9 mouse cellular contexts compared by ENCODE assay signal in the genomic region with DNA sequence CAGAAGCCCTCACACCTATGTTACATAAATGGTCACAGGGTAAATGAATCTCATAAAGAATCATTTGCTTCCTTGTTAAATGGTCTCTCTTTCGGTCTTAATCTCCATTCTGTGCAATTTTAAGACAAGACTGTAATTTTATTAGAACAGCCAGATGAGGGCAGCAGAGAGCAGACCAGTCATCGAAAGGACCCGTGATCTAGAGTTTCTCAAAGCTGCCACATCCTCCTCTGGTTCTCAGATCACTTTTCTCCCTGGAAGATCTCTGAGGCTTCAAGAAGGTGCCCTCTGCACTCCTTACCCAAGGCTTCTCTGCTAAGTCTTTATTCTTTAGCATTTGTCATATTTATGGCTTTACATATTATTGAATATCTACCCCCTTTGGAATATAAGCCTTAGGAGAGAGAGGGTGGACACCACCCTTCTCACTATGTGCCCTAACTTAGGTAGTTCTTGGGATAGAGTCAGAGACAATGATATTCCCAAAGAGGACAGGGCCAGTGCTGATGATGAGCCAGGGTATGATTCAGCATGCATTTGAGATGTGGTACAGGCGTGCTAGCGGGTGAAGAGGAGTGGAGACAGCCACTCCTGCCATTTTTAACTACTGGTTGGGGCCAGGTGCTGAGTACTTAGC. TPM values are rescaled to one million over a fixed set of nuclear protein-coding genes. Genes with fewer than 3 reads are reported as not detected.
DNase-seq lines count a peak whose midpoint lies in the region; ATAC-seq lines count a peak whose summit lies in the region.
"Had no signal": no experiment of that assay in that cellular context is flagged by ENCODE, and none has a peak within 500 bp of the region (broad histone marks: within the 10 kb centered on the region; RNA-seq: fewer than 3 reads in every experiment).

No protein-coding gene starts in this region.

- H3K9ac ChIP-seq in heart, embryonic 16.5 days (ENCODE audit: low read length): no peak overlapping the region
- H3K9ac ChIP-seq: embryonic facial prominence, embryonic 13.5 days had no signal

- H3K27me3 ChIP-seq in heart, embryonic 16.5 days (ENCODE audit: control insufficient read depth, insufficient read depth, low read length): no peaks in the 10 kb centered on the region
- H3K27me3 ChIP-seq: embryonic facial prominence, embryonic 13.5 days had no signal

- no peak overlapping the region for H3K27ac ChIP-seq in heart, embryonic 16.5 days (ENCODE audit: low read length)
- H3K27ac ChIP-seq: embryonic facial prominence, embryonic 13.5 days had no signal

- no peak for ATAC-seq in heart, embryonic 16.5 days (replicated peaks; ENCODE audit: extremely low read depth, insufficient read depth, low FRiP score)

- WGBS in heart, embryonic 16.5 days: 42% methylated on average over 5 of the region's 5 CpGs

- DNase-seq in kidney, adult 8-10 months: peak; percentile 25 to 27
- no peak for DNase-seq in kidney, adult 11 months
- peak; percentile 84 for DNase-seq in adipocyte (ENCODE audit: low spot score)
- peak; percentile 89 for DNase-seq in embryo, embryonic 10 days (ENCODE audit: low spot score)
- peak; percentile 20 for DNase-seq in layer of hippocampus, adult 9-10 months (ENCODE audit: low spot score)
- DNase-seq in lung, postnatal 14 days: peak; percentile 72
- DNase-seq in right cerebral cortex, postnatal 25 days: peak; percentile 12

- H3K9me3 ChIP-seq in heart, embryonic 16.5 days (replicated peaks; ENCODE audit: control insufficient read depth, low read length): no peaks in the 10 kb centered on the region
- H3K9me3 ChIP-seq: embryonic facial prominence, embryonic 13.5 days had no signal

- no peak overlapping the region for H3K4me3 ChIP-seq in heart, embryonic 16.5 days (ENCODE audit: low read length)
- H3K4me3 ChIP-seq: embryonic facial prominence, embryonic 13.5 days had no signal

- H3K4me2 ChIP-seq in heart, embryonic 16.5 days (ENCODE audit: low read depth, low read length): peak overlapping the region; percentile 38
- H3K4me2 ChIP-seq: embryonic facial prominence, embryonic 13.5 days had no signal

- 0 out of 2 replicates have a peak, but pooled peaks cover 2% of the 10 kb centered on the region for H3K4me1 ChIP-seq in heart, embryonic 16.5 days (ENCODE audit: control insufficient read depth, insufficient read depth, low read length)
- H3K4me1 ChIP-seq: embryonic facial prominence, embryonic 13.5 days had no signal

- H3K36me3 ChIP-seq in heart, embryonic 16.5 days (ENCODE audit: control insufficient read depth, insufficient read depth): no peaks in the 10 kb centered on the region
- H3K36me3 ChIP-seq: embryonic facial prominence, embryonic 13.5 days had no signal

RNA-seq across cellular contexts. Expression of a gene that starts 20.3 kb away (rescaled TPM):
- polyA plus RNA-seq in heart, embryonic 16.5 days (2015; fragmentation: Nextera tagmentation; extraction: Ambion mirVana): 0.53 and 0.60 TPM in 2 replicates

RNA-seq across cellular contexts. Expression of a gene that starts 53.2 kb away (rescaled TPM):
- 10.0 and 10.1 TPM in 2 replicates for polyA plus RNA-seq in heart, embryonic 16.5 days (2015; fragmentation: Nextera tagmentation; extraction: Ambion mirVana)
